Mouse (Mus musculus): ENCODE measurements around the gene Hbb-bt. TPM values are rescaled to one million over a fixed set of nuclear protein-coding genes. Genes with fewer than 3 reads are reported as not detected.
"Not testable (repeated sequence)": the region's sequence is repeated elsewhere in the genome, so short reads cannot be mapped to it uniquely, and the experiment has no call there.

The Hbb-bt gene
- polyA plus RNA-seq, 1 experiment from 2014 or later, result 4,593 TPM

GRCm38 (mm10) chr7:103777652-103778051, 36.1 kb downstream of the Hbb-bt start:
- not testable (repeated sequence) for H3K4me2 ChIP-seq (ENCODE audit: low read depth, low read length); H3K27ac ChIP-seq (ENCODE audit: low read length); H3K27me3 ChIP-seq (ENCODE audit: control insufficient read depth, insufficient read depth, low read depth, low read length); H3K9ac ChIP-seq (ENCODE audit: low read length); ATAC-seq (ENCODE audit: low read depth); H3K4me1 ChIP-seq (replicated peaks; ENCODE audit: control insufficient read depth, insufficient read depth, low read length); H3K9me3 ChIP-seq (ENCODE audit: control insufficient read depth, low read length); H3K4me3 ChIP-seq (ENCODE audit: low read length); H3K36me3 ChIP-seq (ENCODE audit: control insufficient read depth, insufficient read depth, low read length)
- 77% methylated on average over 3 of the region's 4 CpGs for WGBS

GRCm38 (mm10) chr7:103771494-103771893, 42.3 kb downstream of the Hbb-bt start, which contains the start of gene Olfr69:
Gene Olfr69, minus strand, starts transcription at chr7:103771594.
- Histone ChIP-seq H3K36me3 (ENCODE audit: control insufficient read depth, insufficient read depth, low read length) (no peaks in the 10 kb centered on the region), H3K9me3 (ENCODE audit: control insufficient read depth, low read length) (no peaks in the 10 kb centered on the region), H3K4me2 (ENCODE audit: low read depth, low read length) (no peak within 1 kb of the TSS), H3K27ac (ENCODE audit: low read length) (no peak within 1 kb of the TSS), H3K9ac (ENCODE audit: low read length) (no peak within 1 kb of the TSS), H3K4me1 (replicated peaks; ENCODE audit: control insufficient read depth, insufficient read depth, low read length) (no peaks in the 10 kb centered on the region), H3K4me3 (ENCODE audit: low read length) (no peak within 1 kb of the TSS), H3K27me3 (ENCODE audit: control insufficient read depth, insufficient read depth, low read depth, low read length) (no peaks in the 10 kb centered on the region)
- 63% methylated on average over 2 of the region's 2 CpGs for WGBS
- no peak for ATAC-seq (ENCODE audit: low read depth)

GRCm38 (mm10) chr7:103767687-103768086, 46.1 kb downstream of the Hbb-bt start:
- H3K9ac ChIP-seq (ENCODE audit: low read length); H3K4me3 ChIP-seq (ENCODE audit: low read length); H3K9me3 ChIP-seq (ENCODE audit: control insufficient read depth, low read length); ATAC-seq (ENCODE audit: low read depth); H3K4me2 ChIP-seq (ENCODE audit: low read depth, low read length); H3K4me1 ChIP-seq (replicated peaks; ENCODE audit: control insufficient read depth, insufficient read depth, low read length); H3K27me3 ChIP-seq (ENCODE audit: control insufficient read depth, insufficient read depth, low read depth, low read length); H3K27ac ChIP-seq (ENCODE audit: low read length); H3K36me3 ChIP-seq (ENCODE audit: control insufficient read depth, insufficient read depth, low read length): not testable (repeated sequence)
- WGBS, result 84% methylated on average over 4 of the region's 6 CpGs

Other genes with a start within 250 kb of the Hbb-bt start
- gene Olfr616, start 244.9 kb downstream of the Hbb-bt start, polyA plus RNA-seq (2015; fragmentation: Nextera tagmentation; extraction: Ambion mirVana), result not detected in 2 replicates
- not detected in 2 replicates for gene Olfr617, start 240.9 kb downstream of the Hbb-bt start, polyA plus RNA-seq (2015; fragmentation: Nextera tagmentation; extraction: Ambion mirVana)
- gene Olfr618, start 223.9 kb downstream of the Hbb-bt start, polyA plus RNA-seq (2015; fragmentation: Nextera tagmentation; extraction: Ambion mirVana), result not detected in 2 replicates
- gene Olfr619, start 213.4 kb downstream of the Hbb-bt start, polyA plus RNA-seq (2015; fragmentation: Nextera tagmentation; extraction: Ambion mirVana), result not detected in 2 replicates
- gene Olfr620, start 201.5 kb downstream of the Hbb-bt start, polyA plus RNA-seq (2015; fragmentation: Nextera tagmentation; extraction: Ambion mirVana), result not detected in 2 replicates
- gene Olfr622, start 171.3 kb downstream of the Hbb-bt start, polyA plus RNA-seq (2015; fragmentation: Nextera tagmentation; extraction: Ambion mirVana), result not detected in 2 replicates
- not detected in 2 replicates for gene Olfr623, start 150.3 kb downstream of the Hbb-bt start, polyA plus RNA-seq (2015; fragmentation: Nextera tagmentation; extraction: Ambion mirVana)
- gene Olfr624, start 142.8 kb downstream of the Hbb-bt start, polyA plus RNA-seq (2015; fragmentation: Nextera tagmentation; extraction: Ambion mirVana), result 0.05 TPM in 1 of 2 replicates, not detected in the other
- not detected in 2 replicates for gene Olfr625-ps1, start 131.3 kb downstream of the Hbb-bt start, polyA plus RNA-seq (2015; fragmentation: Nextera tagmentation; extraction: Ambion mirVana)
- not detected in 2 replicates for gene Olfr243, start 99.3 kb downstream of the Hbb-bt start, polyA plus RNA-seq (2015; fragmentation: Nextera tagmentation; extraction: Ambion mirVana)
- gene Olfr628, start 83.6 kb downstream of the Hbb-bt start, polyA plus RNA-seq (2015; fragmentation: Nextera tagmentation; extraction: Ambion mirVana), result not detected in 2 replicates
- not detected in 2 replicates for gene Olfr629, start 69.1 kb downstream of the Hbb-bt start, polyA plus RNA-seq (2015; fragmentation: Nextera tagmentation; extraction: Ambion mirVana)
- gene Olfr630, start 56.7 kb downstream of the Hbb-bt start, polyA plus RNA-seq (2015; fragmentation: Nextera tagmentation; extraction: Ambion mirVana), result not detected in 2 replicates
- gene Olfr69, start 42.4 kb downstream of the Hbb-bt start, polyA plus RNA-seq (2015; fragmentation: Nextera tagmentation; extraction: Ambion mirVana), result not detected in 2 replicates
- gene Olfr68, start 34.3 kb downstream of the Hbb-bt start, polyA plus RNA-seq (2015; fragmentation: Nextera tagmentation; extraction: Ambion mirVana), result not detected in 2 replicates
- gene Olfr67, start 22.2 kb downstream of the Hbb-bt start, polyA plus RNA-seq (2015; fragmentation: Nextera tagmentation; extraction: Ambion mirVana), result not detected in 2 replicates
- 15,216 and 18,375 TPM in 2 replicates for gene Hbb-bs, start 14.1 kb upstream of the Hbb-bt start, polyA plus RNA-seq (2015; fragmentation: Nextera tagmentation; extraction: Ambion mirVana)
- gene Hbb-bh2, start 26.5 kb upstream of the Hbb-bt start, polyA plus RNA-seq (2015; fragmentation: Nextera tagmentation; extraction: Ambion mirVana), result not detected in 2 replicates
- 2.2 and 2.4 TPM in 2 replicates for gene Hbb-bh1, start 29.2 kb upstream of the Hbb-bt start, polyA plus RNA-seq (2015; fragmentation: Nextera tagmentation; extraction: Ambion mirVana)
- 176 and 183 TPM in 2 replicates for gene Hbb-y, start 39.2 kb upstream of the Hbb-bt start, polyA plus RNA-seq (2015; fragmentation: Nextera tagmentation; extraction: Ambion mirVana)
- gene Olfr66, start 72.3 kb upstream of the Hbb-bt start, polyA plus RNA-seq (2015; fragmentation: Nextera tagmentation; extraction: Ambion mirVana), result not detected in 2 replicates
- gene Olfr64, start 80.5 kb upstream of the Hbb-bt start, polyA plus RNA-seq (2015; fragmentation: Nextera tagmentation; extraction: Ambion mirVana), result not detected in 2 replicates
- not detected in 2 replicates for gene Olfr65, start 89.5 kb upstream of the Hbb-bt start, polyA plus RNA-seq (2015; fragmentation: Nextera tagmentation; extraction: Ambion mirVana)
- not detected in 2 replicates for gene Olfr631, start 114.8 kb upstream of the Hbb-bt start, polyA plus RNA-seq (2015; fragmentation: Nextera tagmentation; extraction: Ambion mirVana)
- gene Olfr632, start 120.4 kb upstream of the Hbb-bt start, polyA plus RNA-seq (2015; fragmentation: Nextera tagmentation; extraction: Ambion mirVana), result not detected in 2 replicates
- gene Olfr633, start 130.4 kb upstream of the Hbb-bt start, polyA plus RNA-seq (2015; fragmentation: Nextera tagmentation; extraction: Ambion mirVana), result not detected in 2 replicates
- not detected in 2 replicates for gene Olfr635, start 157.2 kb upstream of the Hbb-bt start, polyA plus RNA-seq (2015; fragmentation: Nextera tagmentation; extraction: Ambion mirVana)
- not detected in 2 replicates for gene Olfr638, start 184.8 kb upstream of the Hbb-bt start, polyA plus RNA-seq (2015; fragmentation: Nextera tagmentation; extraction: Ambion mirVana)
- gene Olfr639, start 203.3 kb upstream of the Hbb-bt start, polyA plus RNA-seq (2015; fragmentation: Nextera tagmentation; extraction: Ambion mirVana), result not detected in 2 replicates
- gene Olfr640, start 211.6 kb upstream of the Hbb-bt start, polyA plus RNA-seq (2015; fragmentation: Nextera tagmentation; extraction: Ambion mirVana), result not detected in 2 replicates
- not detected in 2 replicates for gene Olfr641, start 221.4 kb upstream of the Hbb-bt start, polyA plus RNA-seq (2015; fragmentation: Nextera tagmentation; extraction: Ambion mirVana)
- gene Olfr642, start 238.7 kb upstream of the Hbb-bt start, polyA plus RNA-seq (2015; fragmentation: Nextera tagmentation; extraction: Ambion mirVana), result not detected in 2 replicates
- not detected in 2 replicates for gene 4930516K23Rik, start 247.4 kb upstream of the Hbb-bt start, polyA plus RNA-seq (2015; fragmentation: Nextera tagmentation; extraction: Ambion mirVana)